Mouse (Mus musculus) ES-E14 (cell line): ENCODE measurements at regions not wholly inside any gene's neighbourhood (a gene's known extent, or its start where the extent isn't known, plus 50 kb on each side); places are given as distances from the start of the nearest gene placed in this dataset.

Experiments used
- DNase-seq: peaks from one replicate; pipeline ENCODE4 v3.0.0-alpha.2; 2013; ENCODE audit warnings: low read depth, low spot score
- H3K27ac ChIP-seq: 2 replicates; pipeline ENCODE4 v1.5.1; 2012; ENCODE audit warnings: low read depth, mild to moderate bottlenecking, low read length, moderate library complexity, mixed read lengths; ENCODE audit not compliant: poor library complexity, insufficient read depth, severe bottlenecking
- H3K36me3 ChIP-seq: 2 replicates; pipeline ENCODE4 v1.6.1; 2012; ENCODE audit warnings: mild to moderate bottlenecking, low read length, moderate library complexity, mixed read lengths; ENCODE audit not compliant: control insufficient read depth, poor library complexity, insufficient read depth, severe bottlenecking
- H3K4me1 ChIP-seq, 2 experiments: fragments of 150-350 bp in 1 of 2; sonication (generic) in 1 of 2; 2 replicates each; pipeline ENCODE4 v1.6.1; 2012; ENCODE audit warnings: low read length in 2 of 2, mild to moderate bottlenecking in 1 of 2, mixed read lengths in 1 of 2; ENCODE audit not compliant: control insufficient read depth in 2 of 2, insufficient read depth in 2 of 2, poor library complexity in 1 of 2
- H3K4me3 ChIP-seq, 2 experiments: fragments of 150-350 bp in 1 of 2; sonication (generic) in 1 of 2; 2 replicates each; pipeline ENCODE4 v1.5.1; 2012; ENCODE audit warnings: low read length in 2 of 2, low read depth in 1 of 2, mild to moderate bottlenecking in 1 of 2, mixed read lengths in 1 of 2; ENCODE audit not compliant: insufficient read depth in 1 of 2, poor library complexity in 1 of 2, severe bottlenecking in 1 of 2
- H3K9ac ChIP-seq: 2 replicates; pipeline ENCODE4 v1.6.1; 2012; ENCODE audit warnings: low read depth, mild to moderate bottlenecking, low read length, mixed read lengths; ENCODE audit not compliant: poor library complexity, insufficient read depth, severe bottlenecking
- H3K9me3 ChIP-seq: fragments of 150-350 bp; sonication (generic); 2 replicates; pipeline ENCODE4 v1.6.1; 2012; ENCODE audit warnings: low read depth, mild to moderate bottlenecking, low read length; ENCODE audit not compliant: control insufficient read depth, insufficient read depth
- CHD2 ChIP-seq: IDR thresholded peaks from 2 replicates; pipeline ENCODE4 v1.6.1; 2014; ENCODE audit warnings: mild to moderate bottlenecking, low read depth, low read length, inconsistent platforms
- HCFC1 ChIP-seq: IDR thresholded peaks from 2 replicates; pipeline ENCODE4 v1.6.1; 2012; ENCODE audit warnings: low read length, inconsistent platforms, borderline replicate concordance; ENCODE audit not compliant: insufficient read depth
- MAFK ChIP-seq: IDR thresholded peaks from 2 replicates; pipeline ENCODE4 v1.6.1; 2014; ENCODE audit warnings: mild to moderate bottlenecking, low read depth, low read length, inconsistent platforms; ENCODE audit not compliant: insufficient read depth
- ZC3H11A ChIP-seq: IDR thresholded peaks from 2 replicates; pipeline ENCODE4 v1.6.1; 2012; ENCODE audit warnings: low read depth, mild to moderate bottlenecking, inconsistent platforms, low read length, borderline replicate concordance
- ZNF384 ChIP-seq: IDR thresholded peaks from 2 replicates; pipeline ENCODE4 v1.6.1; 2012; ENCODE audit warnings: low read depth, low read length, inconsistent platforms
- in situ Hi-C, 2 experiments: fragments of 600-800 bp; cut with MboI; formaldehyde crosslinking; loops; one replicate each; pipeline ENCODE4 v1.15.1; 2025; ENCODE audit warnings: low sequenced_read_pairs in 2 of 2, inconsistent platforms in 1 of 2; ENCODE audit not compliant: unreplicated experiment in 2 of 2

DNA sequence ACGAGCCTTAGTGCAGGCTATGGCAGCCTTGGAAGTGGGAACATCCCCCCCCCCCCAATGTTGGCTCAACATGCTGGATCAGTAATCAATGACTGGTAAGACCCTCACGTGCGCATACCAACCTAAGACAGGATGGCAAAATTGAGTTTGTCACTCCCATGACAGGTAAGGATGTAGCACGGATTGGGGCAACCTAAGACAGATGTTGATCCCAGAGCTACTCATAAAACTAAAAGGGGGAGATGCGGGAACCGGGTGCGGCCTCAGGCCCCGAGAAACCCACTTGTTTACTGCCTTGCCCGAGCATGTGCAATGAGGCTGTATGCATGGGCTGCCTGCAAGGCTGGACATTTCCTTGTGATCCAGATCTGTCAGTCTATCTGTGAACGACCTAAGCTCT is 1523.0 kb upstream of the Cdh6 start:
- H3K9me3 ChIP-seq: peaks cover 2% of the 10 kb centered on the region; the same call in 1 of the 2 replicates
- peak overlapping the region; percentile 48; the same call in 1 of the 2 replicates for H3K27ac ChIP-seq
- in situ Hi-C loops: no loop called here
- DNase-seq: no peak
- TF ChIP-seq ZNF384 (no peak), HCFC1 (no peak), MAFK (no peak), CHD2 (no peak), ZC3H11A (no peak)
- no peaks in the 10 kb centered on the region for H3K36me3 ChIP-seq
- H3K9ac ChIP-seq: no peak overlapping the region
- no peaks in the 10 kb centered on the region for H3K4me1 ChIP-seq
- no peak overlapping the region for H3K4me3 ChIP-seq

- no peaks in the 10 kb centered on the region for H3K36me3 ChIP-seq
- no peak overlapping the region for H3K9ac ChIP-seq
- no peaks in the 10 kb centered on the region for H3K4me1 ChIP-seq
- H3K4me3 ChIP-seq: no peak overlapping the region
- TF ChIP-seq ZNF384 (no peak), MAFK (no peak), HCFC1 (no peak), CHD2 (no peak), ZC3H11A (no peak)
- no peak for DNase-seq
- in situ Hi-C loops: no loop called here
- H3K9me3 ChIP-seq: no peaks in the 10 kb centered on the region
- no peak overlapping the region for H3K27ac ChIP-seq
These were observed 1515.7 kb upstream of the Cdh6 start for GRCm38 (mm10) chr15:14689141-14689540.

- TF ChIP-seq CHD2: no peak
- no peak for TF ChIP-seq HCFC1
- TF ChIP-seq MAFK: no peak
- TF ChIP-seq ZC3H11A: no peak
- TF ChIP-seq ZNF384: no peak
- no peak for DNase-seq
- Histone ChIP-seq H3K9ac (no peak overlapping the region), H3K27ac (no peak overlapping the region), H3K9me3 (peaks cover 1% of the 10 kb centered on the region; the same call in 1 of the 2 replicates), H3K4me1 (no peaks in the 10 kb centered on the region), H3K36me3 (no peaks in the 10 kb centered on the region), H3K4me3 (no peak overlapping the region)
- in situ Hi-C loops: loop anchor here (25.0 kb wide), 1 partner anchor 445 kb away; no protein-coding TSS in a partner anchor
These were observed 1468.8 kb upstream of the Cdh6 start for GRCm38 (mm10) chr15:14642291-14642690.

DNA sequence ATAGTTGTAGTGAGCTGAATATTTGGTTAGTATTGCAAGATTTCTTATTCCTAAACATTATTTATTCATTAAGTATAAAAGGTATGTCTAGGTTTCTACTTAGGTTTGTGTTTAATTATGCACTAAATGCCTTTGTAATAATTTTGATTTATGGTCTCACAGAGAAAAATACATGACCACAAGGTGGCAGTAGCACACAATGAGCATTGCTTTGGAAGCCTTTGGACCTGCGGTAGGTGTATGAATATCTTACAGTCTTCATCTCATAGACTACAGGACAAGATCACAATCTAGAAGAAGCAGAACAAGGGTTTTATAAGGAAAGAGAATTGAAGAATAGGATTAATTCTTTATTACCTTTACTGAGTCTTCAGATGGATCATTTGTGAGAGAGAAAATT is 1455.0 kb upstream of the Cdh6 start:
- H3K9me3 ChIP-seq: no peaks in the 10 kb centered on the region
- in situ Hi-C loops: loop anchor here (25.0 kb wide), 1 partner anchor 459 kb away; no protein-coding TSS in a partner anchor
- H3K36me3 ChIP-seq: no peaks in the 10 kb centered on the region
- no peak overlapping the region for H3K27ac ChIP-seq
- H3K4me3 ChIP-seq: no peak overlapping the region
- peak; percentile 30 for DNase-seq
- no peak overlapping the region for H3K9ac ChIP-seq
- TF ChIP-seq ZC3H11A (peak; percentile 78), ZNF384 (no peak), MAFK (no peak)
- no peaks in the 10 kb centered on the region for H3K4me1 ChIP-seq

GRCm38 (mm10) chr15:14606691-14607090 is 1433.2 kb upstream of the Cdh6 start:
- TF ChIP-seq ZC3H11A (no peak), CHD2 (no peak), ZNF384 (no peak), MAFK (no peak), HCFC1 (no peak)
- Histone ChIP-seq H3K4me3 (no peak overlapping the region), H3K36me3 (no peaks in the 10 kb centered on the region), H3K4me1 (no peaks in the 10 kb centered on the region), H3K27ac (peak overlapping the region; percentile 74), H3K9ac (no peak overlapping the region), H3K9me3 (no peaks in the 10 kb centered on the region)
- in situ Hi-C loops: no loop called here
- no peak for DNase-seq
